Mouse (Mus musculus): Measurements from ENCODE around the gene Gm15737.
A peak's percentile ranks its signal among the peaks of the same experiment; 100 is the strongest.

Gm15737 gene

GRCm38 (mm10) chr6:92869089-92869581 is at the start of gene Gm15737:
Gene Gm15737 (plus strand): TSS chr6:92869357.
- DNase-seq (ENCODE audit: low spot score in 2 of 2), result peak in 1 of 2 experiments; percentile 26

DNA sequence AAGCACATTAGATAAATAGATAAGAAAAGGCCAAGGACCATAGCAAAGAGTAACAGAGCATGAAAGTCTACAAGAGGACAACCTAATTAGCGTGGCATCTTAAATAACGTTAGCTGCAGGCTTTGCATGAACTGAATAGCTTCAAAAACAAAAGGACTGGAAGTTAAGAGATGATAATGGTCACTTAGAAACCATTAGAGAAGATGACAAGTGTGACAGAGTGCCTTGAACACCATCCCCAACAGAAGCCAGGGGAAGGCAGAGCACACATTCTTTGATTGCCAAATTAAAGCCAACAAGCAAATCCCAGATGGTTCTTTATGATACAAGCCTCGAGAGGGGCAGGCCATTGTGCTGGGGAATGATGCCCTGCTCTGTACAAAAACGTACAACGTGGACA is 47.6 kb upstream of the Gm15737 start:
- DNase-seq (ENCODE audit: low spot score in 2 of 2), result no peak

- DNase-seq (ENCODE audit: low spot score in 2 of 2), result no peak
Observed at GRCm38 (mm10) chr6:92822006-92822405, 47.2 kb upstream of the Gm15737 start.

DNA sequence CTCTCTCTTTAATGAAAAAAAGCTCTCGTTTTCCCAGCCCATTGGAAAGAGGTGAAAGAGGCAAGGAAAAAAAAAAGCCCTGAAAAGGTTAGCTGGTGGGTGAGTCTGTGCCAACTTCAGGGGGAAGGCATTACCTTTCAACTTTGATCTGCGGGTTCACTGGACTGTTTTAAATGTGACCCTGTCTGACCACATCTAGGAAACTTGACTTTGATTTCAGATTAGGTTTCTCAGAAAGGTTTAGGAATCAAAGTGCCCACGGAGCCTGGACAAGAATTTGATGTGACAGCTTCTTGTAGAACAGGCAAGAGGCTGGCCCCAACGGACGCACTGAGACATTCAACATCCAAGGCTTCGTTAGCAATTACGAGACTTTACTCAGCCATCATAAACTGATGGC is 45.2 kb upstream of the Gm15737 start:
- DNase-seq (ENCODE audit: low spot score in 2 of 2), result no peak

- DNase-seq (ENCODE audit: low spot score in 2 of 2), result no peak
Observed at GRCm38 (mm10) chr6:92826561-92826960, 42.6 kb upstream of the Gm15737 start.

GRCm38 (mm10) chr6:92827360-92827759 is 41.8 kb upstream of the Gm15737 start:
- no peak for DNase-seq (ENCODE audit: low spot score in 2 of 2)

- no peak for DNase-seq (ENCODE audit: low spot score in 2 of 2)
Observed at GRCm38 (mm10) chr6:92829148-92829547, 40.0 kb upstream of the Gm15737 start.

DNA sequence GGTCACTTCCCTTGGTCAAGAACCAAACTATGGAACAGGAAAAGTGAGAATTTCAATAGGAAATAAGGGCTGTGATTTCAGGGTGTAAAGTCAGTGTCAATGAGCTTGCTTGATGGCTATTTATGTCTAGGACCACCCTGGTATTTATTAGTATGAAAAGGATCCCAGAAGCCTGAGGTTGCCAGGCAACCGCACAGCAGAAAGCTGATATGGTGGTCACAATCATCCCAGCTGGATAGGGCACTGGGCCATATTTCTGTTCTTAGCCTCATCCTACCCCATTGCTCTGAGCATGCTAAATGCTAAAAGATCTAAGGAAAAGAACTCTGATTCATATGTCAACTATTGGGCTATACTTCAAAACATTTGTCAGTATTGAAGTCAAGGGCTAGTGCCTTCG is 38.1 kb upstream of the Gm15737 start:
- no peak for DNase-seq (ENCODE audit: low spot score in 2 of 2)

GRCm38 (mm10) chr6:92842000-92842399 is 27.2 kb upstream of the Gm15737 start:
- no peak for DNase-seq (ENCODE audit: low spot score in 2 of 2)

- no peak for DNase-seq (ENCODE audit: low spot score in 2 of 2)
Observed at GRCm38 (mm10) chr6:92843474-92843873, 25.7 kb upstream of the Gm15737 start.

GRCm38 (mm10) chr6:92845898-92846297 is 23.3 kb upstream of the Gm15737 start:
- DNase-seq (ENCODE audit: low spot score in 2 of 2), result no peak

GRCm38 (mm10) chr6:92846614-92847013 is 22.5 kb upstream of the Gm15737 start:
- no peak for DNase-seq (ENCODE audit: low spot score in 2 of 2)

GRCm38 (mm10) chr6:92849208-92849607 is 19.9 kb upstream of the Gm15737 start:
- DNase-seq (ENCODE audit: low spot score in 2 of 2), result no peak

DNA sequence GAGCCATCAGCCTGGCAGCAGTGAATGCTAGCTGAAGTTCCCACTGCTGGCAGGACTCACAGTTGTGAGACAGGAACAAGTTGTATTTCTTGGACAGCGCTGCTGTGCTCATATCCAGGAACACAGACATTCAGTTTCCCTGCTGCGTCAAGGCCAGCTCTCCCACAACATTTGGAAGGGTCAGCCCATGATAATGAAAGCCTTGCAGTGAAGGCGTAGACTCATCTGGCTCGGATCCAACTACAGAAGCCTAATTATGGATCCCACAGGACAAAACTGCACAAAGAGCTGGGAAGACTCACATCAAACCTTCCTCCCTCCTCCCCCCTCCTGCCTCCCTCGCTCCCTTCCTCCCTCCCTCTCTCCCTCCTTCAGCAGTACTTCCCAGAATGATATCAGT is 18.9 kb upstream of the Gm15737 start:
- DNase-seq (ENCODE audit: low spot score in 2 of 2), result peak; percentile 31 to 63

DNA sequence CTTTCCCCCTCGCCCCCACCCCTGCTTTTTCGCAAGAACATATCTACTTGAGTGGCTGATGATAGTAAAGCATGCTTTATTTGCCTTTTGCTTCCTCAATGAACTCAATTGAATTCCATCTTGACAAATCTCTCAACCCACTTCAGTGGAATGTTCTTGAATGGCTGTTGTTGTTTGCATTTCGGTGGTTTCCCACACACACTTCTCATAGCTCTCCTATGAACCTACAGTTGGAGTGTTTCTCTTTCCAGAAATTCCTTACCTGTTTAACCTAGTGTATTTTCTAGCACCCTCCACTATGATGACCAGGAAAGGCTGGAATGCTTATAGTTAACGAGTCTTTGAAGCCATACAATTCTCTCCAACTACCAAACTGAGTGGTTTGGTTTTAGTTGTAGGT is 14.3 kb upstream of the Gm15737 start:
- DNase-seq (ENCODE audit: low spot score in 2 of 2), result no peak

- no peak for DNase-seq (ENCODE audit: low spot score in 2 of 2)
Observed at GRCm38 (mm10) chr6:92857761-92858160, 11.4 kb upstream of the Gm15737 start.

- DNase-seq (ENCODE audit: low spot score in 2 of 2), result no peak
Observed at GRCm38 (mm10) chr6:92858721-92859510, 10.2 kb upstream of the Gm15737 start.

DNA sequence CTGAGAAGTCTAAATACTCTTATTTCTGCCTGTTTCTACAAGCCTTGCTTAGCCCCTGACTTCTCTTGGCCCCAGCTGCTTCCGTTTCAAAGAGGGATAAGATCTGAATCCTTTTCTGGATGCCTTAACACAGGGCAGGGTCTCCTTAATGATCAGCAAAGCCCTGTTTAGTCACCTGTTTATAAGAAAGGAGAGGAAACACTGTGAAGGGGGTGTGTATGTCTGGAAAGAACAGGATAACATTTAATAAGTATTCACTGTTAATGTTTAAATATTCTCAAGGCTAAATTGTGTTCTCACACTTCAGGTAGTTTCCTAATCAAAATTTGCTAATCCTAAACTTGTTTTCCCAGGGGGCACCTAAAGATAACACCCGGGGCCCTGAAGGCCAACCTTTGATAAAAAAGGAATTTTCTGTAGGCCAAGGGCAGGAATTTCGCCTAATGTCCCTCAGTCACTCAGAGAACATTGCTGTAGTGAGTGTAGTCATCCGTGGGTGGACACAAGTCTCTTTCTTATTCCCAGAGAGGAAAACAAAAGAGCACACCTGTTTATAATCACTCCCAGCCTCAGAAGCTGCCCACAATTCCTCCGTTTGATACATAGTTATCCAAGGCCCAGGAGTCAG is 8.8 kb upstream of the Gm15737 start:
- no peak for DNase-seq (ENCODE audit: low spot score in 2 of 2)

- DNase-seq (ENCODE audit: low spot score in 2 of 2), result no peak
Observed at GRCm38 (mm10) chr6:92862599-92862998, 6.6 kb upstream of the Gm15737 start.

DNA sequence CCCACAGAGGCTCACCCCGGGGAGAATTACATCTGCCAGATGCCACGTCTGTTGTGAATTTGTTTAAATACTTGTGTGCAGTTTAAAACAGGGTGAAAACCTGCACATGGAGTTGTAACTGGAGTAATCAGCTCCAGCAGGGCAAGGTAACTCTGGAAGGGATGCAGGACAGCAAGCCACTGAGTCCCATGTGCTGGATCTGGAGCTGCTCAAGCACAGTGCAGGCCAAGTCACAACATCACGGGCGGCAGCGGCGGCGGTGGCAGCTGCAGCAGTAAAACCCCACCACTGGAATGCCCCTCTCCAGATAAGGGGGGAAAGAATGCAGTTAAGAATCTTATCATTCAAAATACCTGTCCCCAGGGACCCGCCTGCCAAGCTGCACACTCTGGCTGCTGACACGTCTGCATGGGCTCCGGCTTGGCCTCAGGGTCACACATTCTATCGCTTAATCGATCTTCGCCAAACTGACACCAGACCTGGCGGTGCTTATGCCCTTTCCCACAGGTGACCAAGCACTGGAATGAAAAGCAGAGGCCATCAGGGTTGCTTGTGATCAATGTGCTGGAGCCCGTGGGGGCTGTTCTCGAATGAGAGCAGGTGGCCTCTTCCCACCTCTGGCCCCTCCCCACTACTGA is 544 bp downstream of the Gm15737 start:
- DNase-seq (ENCODE audit: low spot score in 2 of 2), result no peak

DNA sequence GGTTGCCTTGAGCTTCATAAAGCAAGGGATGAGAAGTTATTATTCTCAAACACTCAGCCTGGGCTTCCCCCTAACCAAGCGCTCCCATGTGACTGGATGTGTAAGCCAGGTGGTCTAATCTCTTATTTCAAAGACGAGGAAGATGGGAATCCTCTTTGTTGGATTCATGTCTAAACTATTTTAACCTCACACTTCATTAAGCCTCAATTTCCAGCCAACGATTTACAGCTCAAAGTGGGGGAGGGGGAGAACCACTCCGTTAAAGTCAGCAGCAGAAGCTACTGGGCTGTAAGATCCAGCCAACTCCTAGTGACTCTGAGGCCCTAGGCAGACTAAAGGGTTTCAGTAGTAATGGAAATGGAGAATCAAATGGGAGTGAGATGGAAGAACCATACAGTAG is 2.7 kb downstream of the Gm15737 start:
- no peak for DNase-seq (ENCODE audit: low spot score in 2 of 2)

GRCm38 (mm10) chr6:92872766-92873165 is 3.6 kb downstream of the Gm15737 start:
- no peak for DNase-seq (ENCODE audit: low spot score in 2 of 2)

DNA sequence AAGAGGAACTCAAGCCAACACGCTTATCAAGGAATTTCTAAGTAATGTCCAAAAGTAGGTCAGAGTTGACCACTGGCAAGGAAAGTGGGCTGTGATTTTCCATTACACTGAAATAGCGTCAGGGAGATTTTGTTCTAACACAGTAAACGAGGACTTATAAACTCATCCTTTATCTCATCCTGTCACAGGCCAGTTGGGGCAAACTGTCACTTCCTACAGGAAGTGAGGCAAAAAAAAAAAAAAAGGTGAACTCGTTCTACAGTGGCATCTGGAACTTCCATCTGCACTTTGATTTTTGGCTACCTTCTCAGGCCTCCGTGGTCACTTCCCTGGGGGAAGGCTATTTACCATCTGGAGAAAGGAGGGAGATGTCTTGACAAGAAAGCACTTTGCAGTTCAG is 5.7 kb downstream of the Gm15737 start:
- no peak for DNase-seq (ENCODE audit: low spot score in 2 of 2)

Measured in left cerebral cortex, adult 9 months (tissue).